Mouse (Mus musculus) hindbrain, embryonic 16.5 days (tissue): Measurements from ENCODE around the gene Tubgcp2. TPM values are rescaled to one million over a fixed set of nuclear protein-coding genes. Genes with fewer than 3 reads are reported as not detected.

Experiments used
- ATAC-seq: fragments of 200-750 bp; cut with Nextera tagmentation; 2 replicates; pipeline ENCODE4 v1.8.0; 2017; ENCODE audit warnings: moderate TSS enrichment, moderate library complexity
- H3K27ac ChIP-seq: fragments of 300-500 bp; sonication (generic); 2 replicates; pipeline ENCODE4 v1.5.1; 2014; ENCODE audit warnings: low read depth, mild to moderate bottlenecking, control low read depth, low read length, moderate library complexity
- H3K27me3 ChIP-seq: fragments of 300-500 bp; sonication (generic); replicated peaks from 2 replicates; pipeline ENCODE4 v1.6.1; 2014; ENCODE audit warnings: low read length; ENCODE audit not compliant: control insufficient read depth, insufficient read depth
- H3K36me3 ChIP-seq: fragments of 300-500 bp; sonication (generic); 2 replicates; pipeline ENCODE4 v1.6.1; 2014; ENCODE audit warnings: mild to moderate bottlenecking, low read length, moderate library complexity, mixed read lengths; ENCODE audit not compliant: control insufficient read depth, insufficient read depth
- H3K4me1 ChIP-seq: fragments of 300-500 bp; sonication (generic); 2 replicates; pipeline ENCODE4 v1.6.1; 2014; ENCODE audit warnings: low read depth, low read length; ENCODE audit not compliant: control insufficient read depth, insufficient read depth
- H3K4me2 ChIP-seq: fragments of 300-500 bp; sonication (generic); 2 replicates; pipeline ENCODE4 v1.6.1; 2014; ENCODE audit warnings: mild to moderate bottlenecking, low read length, control low read depth, moderate library complexity
- H3K4me3 ChIP-seq: fragments of 300-500 bp; sonication (generic); 2 replicates; pipeline ENCODE4 v1.5.1; 2014; ENCODE audit warnings: mild to moderate bottlenecking, low read length, control low read depth, moderate library complexity
- H3K9ac ChIP-seq: fragments of 300-500 bp; sonication (generic); 2 replicates; pipeline ENCODE4 v1.6.1; 2014; ENCODE audit warnings: low read depth, mild to moderate bottlenecking, control low read depth, low read length, moderate library complexity
- H3K9me3 ChIP-seq: fragments of 300-500 bp; sonication (generic); 2 replicates; pipeline ENCODE4 v1.6.1; 2014; ENCODE audit warnings: mild to moderate bottlenecking, low read length, moderate library complexity; ENCODE audit not compliant: control insufficient read depth
- WGBS: fragments of 180-500 bp; shearing (Covaris S2); extraction: QIAGEN DNeasy Blood & Tissue Kit; methylation state at CpG from one replicate; pipeline ENCODE4 v1.1.7; 2014; 5-methylcytosine and 5-hydroxymethylcytosine counted together
- polyA plus RNA-seq: library from polyadenylated mRNA; unstranded; fragments of >200 nt; fragmentation: Nextera tagmentation; extraction: Ambion mirVana; gene quantifications from 2 replicates; pipeline ENCODE4 v1.2.1, GENCODE M21; 2015

Gene Tubgcp2
- polyA plus RNA-seq, 1 experiment from 2014 or later, result 57.2 TPM

DNA sequence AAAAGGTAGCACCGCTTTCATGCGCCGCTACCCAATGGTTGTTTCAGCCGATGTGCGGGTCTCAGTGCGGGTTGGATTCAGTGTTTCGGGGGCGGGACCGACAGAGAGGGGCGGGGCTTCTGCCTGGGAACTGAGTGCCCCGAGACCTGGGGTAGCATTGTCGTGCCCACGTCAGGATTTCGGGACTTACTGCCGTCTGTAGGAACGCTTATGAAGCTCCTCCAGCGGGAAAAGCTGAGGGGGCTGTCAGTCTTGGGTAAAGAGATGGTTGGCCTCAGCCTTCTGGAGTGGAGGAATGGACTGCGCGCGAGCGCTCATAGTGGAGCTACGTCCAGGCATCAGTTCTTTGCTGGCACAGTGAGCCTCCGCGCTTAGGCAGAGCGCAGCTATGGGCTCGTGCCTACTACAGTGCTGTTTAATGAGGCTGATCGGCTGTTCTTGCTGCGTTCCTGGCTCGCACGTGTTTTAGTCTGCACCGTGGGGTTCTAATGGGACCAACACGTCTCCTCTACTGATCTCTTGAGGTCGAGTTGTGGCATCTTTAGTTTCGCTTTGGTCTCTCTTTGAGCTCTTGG lies 12.7 kb upstream of the Tubgcp2 start:
- Histone ChIP-seq H3K4me3 (peak overlapping the region; percentile 50), H3K4me1 (peaks cover 18% of the 10 kb centered on the region), H3K27ac (no peak overlapping the region), H3K9ac (peak overlapping the region; percentile 59), H3K4me2 (peak overlapping the region; percentile 80), H3K36me3 (no peaks in the 10 kb centered on the region), H3K27me3 (peaks cover 25% of the 10 kb centered on the region), H3K9me3 (no peaks in the 10 kb centered on the region)
- peak; percentile 84 for ATAC-seq
- under 1% methylated on average over 34 of the region's 34 CpGs for WGBS

DNA sequence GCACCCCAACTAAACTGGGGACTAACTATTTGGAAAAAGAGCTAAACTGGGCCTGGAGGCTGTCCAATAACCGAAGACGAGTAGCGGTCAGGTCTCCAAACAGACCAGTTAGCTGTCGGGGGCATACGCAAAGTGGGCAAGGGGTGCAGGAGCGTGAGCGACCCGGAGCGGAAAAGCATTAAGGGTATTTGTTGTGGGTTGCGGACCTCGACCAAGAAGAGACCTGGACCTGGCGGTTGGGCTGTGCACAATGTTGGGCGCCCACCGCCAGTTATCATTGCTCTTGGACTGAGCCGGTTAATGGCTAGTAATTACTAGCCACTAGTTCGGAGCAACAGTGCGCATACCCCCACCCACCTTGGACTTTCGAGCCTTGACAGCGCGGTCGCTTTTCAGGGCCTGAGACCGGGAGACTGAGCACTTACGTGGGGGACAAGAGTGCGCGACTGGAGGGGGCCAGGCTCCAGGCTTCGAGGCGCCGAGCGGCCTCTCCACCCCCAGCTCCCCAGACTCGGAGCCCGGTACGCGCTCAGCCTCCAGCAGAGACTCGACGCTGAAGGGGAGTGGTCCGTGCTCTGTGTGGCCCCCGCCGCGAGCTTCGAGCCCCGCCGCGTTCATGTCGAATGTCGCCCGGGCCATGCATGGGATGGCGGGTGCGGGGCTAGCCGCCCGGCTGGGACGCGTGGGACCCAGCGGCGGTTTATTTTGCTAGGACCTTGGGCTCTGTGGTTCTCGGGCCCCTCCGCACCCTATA lies 12.1 kb upstream of the Tubgcp2 start, which contains the start of gene Msx3:
Msx3 (minus strand) TSS at position 729 of the 754 bp plus-strand sequence.
- Histone ChIP-seq H3K27me3 (peaks cover 25% of the 10 kb centered on the region), H3K9me3 (no peaks in the 10 kb centered on the region), H3K4me3 (peak within 1 kb of the TSS; percentile 50), H3K4me2 (peak within 1 kb of the TSS; percentile 80), H3K4me1 (peaks cover 18% of the 10 kb centered on the region), H3K27ac (no peak within 1 kb of the TSS), H3K36me3 (no peaks in the 10 kb centered on the region), H3K9ac (peak within 1 kb of the TSS; percentile 59)
- WGBS, result under 1% methylated on average over 56 of the region's 56 CpGs
- peak; percentile 48 for ATAC-seq

DNA sequence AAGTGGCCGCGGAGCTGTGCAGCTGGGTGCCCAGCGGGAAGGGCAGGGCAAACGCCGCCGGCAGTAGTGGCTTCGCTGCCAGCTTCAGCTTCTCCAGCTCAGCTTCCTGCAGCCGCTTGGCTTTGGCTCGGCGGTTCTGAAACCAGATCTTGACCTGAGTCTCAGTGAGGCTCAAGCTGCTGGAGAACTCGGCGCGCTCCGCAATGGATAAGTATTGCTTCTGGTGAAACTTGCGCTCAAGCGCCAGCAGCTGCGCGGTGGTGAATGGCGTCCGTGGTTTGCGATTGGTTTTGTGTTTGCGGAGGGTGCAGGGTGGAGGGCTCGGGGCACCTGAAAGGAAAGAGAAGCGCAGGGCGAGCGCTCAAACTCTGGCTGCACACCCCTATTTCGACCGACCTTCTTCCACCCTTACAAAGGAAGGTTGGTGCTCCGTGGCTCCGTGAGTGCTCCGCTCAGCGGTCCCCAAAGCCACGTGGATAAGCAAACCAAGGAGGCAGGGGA lies 11.4 kb upstream of the Tubgcp2 start:
- peak overlapping the region; percentile 33; the same call in 1 of the 2 replicates for H3K9ac ChIP-seq
- 0 out of 2 replicates have a peak, but pooled peaks have one; percentile 24 for ATAC-seq
- under 1% methylated on average over 33 of the region's 33 CpGs for WGBS
- no peaks in the 10 kb centered on the region for H3K9me3 ChIP-seq
- H3K27ac ChIP-seq, result no peak overlapping the region
- peaks cover 25% of the 10 kb centered on the region for H3K27me3 ChIP-seq
- peaks cover 18% of the 10 kb centered on the region for H3K4me1 ChIP-seq
- H3K4me3 ChIP-seq, result peak overlapping the region; percentile 50
- H3K36me3 ChIP-seq, result no peaks in the 10 kb centered on the region
- peak overlapping the region; percentile 80 for H3K4me2 ChIP-seq

DNA sequence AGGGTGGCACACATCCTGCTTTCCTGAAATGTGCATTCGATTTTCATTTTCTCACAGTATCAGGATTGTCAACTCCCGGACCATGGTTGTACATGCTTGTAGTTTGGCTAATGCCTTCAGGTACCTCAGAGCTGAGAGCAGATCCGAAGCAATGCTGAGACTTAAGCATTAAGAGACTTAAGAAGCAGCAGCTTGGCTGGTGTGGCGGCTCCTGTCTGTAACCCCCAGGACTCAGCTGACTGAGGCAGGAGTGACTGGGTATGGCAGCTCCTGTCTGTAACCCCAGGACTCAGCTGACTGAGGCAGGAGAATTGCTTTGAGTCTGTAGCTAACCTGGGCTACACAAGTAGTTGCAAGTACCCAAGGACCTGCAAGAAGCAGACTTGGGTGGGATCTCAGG lies 9.1 kb upstream of the Tubgcp2 start:
- Histone ChIP-seq H3K27me3 (peaks cover 15% of the 10 kb centered on the region), H3K36me3 (peaks cover 4% of the 10 kb centered on the region), H3K4me3 (no peak overlapping the region), H3K27ac (no peak overlapping the region), H3K9ac (no peak overlapping the region), H3K4me1 (peaks cover 18% of the 10 kb centered on the region), H3K9me3 (no peaks in the 10 kb centered on the region), H3K4me2 (no peak overlapping the region)
- no peak for ATAC-seq
- WGBS, result 89% methylated on average over 4 of the region's 4 CpGs

DNA sequence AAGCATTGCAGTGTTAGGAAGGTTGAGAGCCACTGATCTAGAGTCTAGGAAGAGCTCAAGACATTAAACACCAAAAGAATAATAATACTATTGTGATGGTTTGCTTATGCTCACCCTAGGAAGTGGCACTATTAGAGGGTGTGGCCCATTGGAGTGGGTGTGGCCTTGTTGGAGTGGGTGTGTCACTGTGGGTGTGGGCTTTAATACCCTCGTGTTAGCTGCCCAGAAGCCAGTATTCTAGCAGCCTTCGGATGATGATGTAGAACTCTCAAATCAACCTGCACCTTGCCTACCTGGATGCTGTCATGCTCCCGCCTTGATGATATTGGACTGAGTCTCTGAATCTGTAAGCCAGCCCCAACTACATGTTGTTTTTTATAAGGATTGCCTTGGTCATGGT lies 6.3 kb upstream of the Tubgcp2 start:
- Histone ChIP-seq H3K9me3 (no peaks in the 10 kb centered on the region), H3K4me3 (no peak overlapping the region), H3K36me3 (peaks cover 10% of the 10 kb centered on the region), H3K27me3 (peaks cover 7% of the 10 kb centered on the region), H3K4me1 (peaks cover 3% of the 10 kb centered on the region; the same call in 1 of the 2 replicates), H3K9ac (no peak overlapping the region), H3K4me2 (no peak overlapping the region), H3K27ac (no peak overlapping the region)
- ATAC-seq, result no peak
- 61% methylated on average over 3 of the region's 3 CpGs for WGBS

DNA sequence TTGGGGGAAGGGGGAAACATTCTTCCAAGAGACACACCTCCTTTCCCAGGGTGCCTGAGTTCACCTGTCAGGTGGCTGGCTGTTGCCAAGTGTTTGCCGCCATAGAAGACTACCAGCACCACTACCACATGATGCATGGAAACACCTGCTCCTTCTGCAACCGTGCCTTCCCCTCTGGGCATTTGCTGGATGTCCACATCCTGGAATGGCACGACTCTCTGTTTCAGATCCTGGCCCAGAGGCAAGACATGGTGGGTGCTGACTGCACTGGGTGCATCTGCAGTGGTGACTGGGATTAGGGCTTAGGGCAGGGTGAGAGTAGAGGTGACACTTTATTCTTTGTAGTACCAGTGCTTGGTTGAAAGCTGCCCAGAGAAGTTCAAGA lies 694 bp upstream of the Tubgcp2 start:
- Histone ChIP-seq H3K4me1 (peaks cover 19% of the 10 kb centered on the region), H3K27ac (no peak overlapping the region), H3K27me3 (no peaks in the 10 kb centered on the region), H3K36me3 (peaks cover 19% of the 10 kb centered on the region), H3K4me3 (peak overlapping the region; percentile 84), H3K4me2 (peak overlapping the region; percentile 75), H3K9me3 (no peaks in the 10 kb centered on the region), H3K9ac (peak overlapping the region; percentile 81)
- ATAC-seq, result no peak; the same call in 1 of the 2 replicates
- WGBS, result 55% methylated on average over 3 of the region's 3 CpGs

DNA sequence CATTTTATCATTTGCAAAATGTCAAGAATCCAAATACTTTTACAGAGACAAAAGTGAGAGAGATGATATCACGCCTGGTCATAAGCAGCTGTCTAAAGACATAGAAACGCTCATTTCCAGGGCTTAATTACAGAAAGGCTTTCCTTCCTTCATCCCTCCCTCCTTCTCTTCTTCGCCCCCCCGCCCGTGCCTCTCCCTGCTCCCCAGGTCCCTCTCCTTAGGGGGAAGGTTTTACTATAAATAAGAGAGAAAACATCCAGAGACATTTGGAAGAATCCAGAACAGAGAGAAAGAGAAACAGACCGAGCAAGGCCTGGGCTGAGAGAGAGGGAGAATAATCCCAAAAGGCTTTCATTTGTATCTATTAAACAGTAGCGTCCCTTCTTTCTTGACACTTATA lies 1.0 kb downstream of the Tubgcp2 start:
- ATAC-seq, result no peak
- WGBS, result 20% methylated on average over 7 of the region's 7 CpGs
- peaks cover 19% of the 10 kb centered on the region for H3K4me1 ChIP-seq
- H3K4me3 ChIP-seq, result peak overlapping the region; percentile 84
- H3K9me3 ChIP-seq, result no peaks in the 10 kb centered on the region
- H3K36me3 ChIP-seq, result peaks cover 22% of the 10 kb centered on the region
- no peaks in the 10 kb centered on the region for H3K27me3 ChIP-seq
- peak overlapping the region; percentile 75 for H3K4me2 ChIP-seq
- H3K27ac ChIP-seq, result no peak overlapping the region
- peak overlapping the region; percentile 81 for H3K9ac ChIP-seq

DNA sequence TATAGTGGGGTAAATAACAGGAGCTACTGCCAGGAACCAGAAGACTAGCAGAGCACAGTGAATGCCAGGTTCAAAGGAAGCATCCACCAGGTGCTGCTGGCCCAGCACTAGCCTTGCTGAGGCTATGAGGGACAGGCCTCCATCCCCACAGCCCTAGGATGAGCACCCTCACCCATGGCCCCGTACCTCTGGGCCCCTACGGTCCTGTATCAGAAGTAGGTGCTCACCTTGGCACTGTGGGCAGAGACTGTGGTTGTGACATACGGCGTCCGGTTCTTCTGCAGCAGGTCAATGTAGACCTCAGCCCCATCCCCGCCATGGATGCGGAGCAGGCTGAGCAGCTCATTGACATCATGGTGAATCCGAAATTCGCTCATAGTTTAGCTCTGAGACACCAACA lies 3.1 kb downstream of the Tubgcp2 start:
- peaks cover 38% of the 10 kb centered on the region for H3K36me3 ChIP-seq
- ATAC-seq, result no peak

DNA sequence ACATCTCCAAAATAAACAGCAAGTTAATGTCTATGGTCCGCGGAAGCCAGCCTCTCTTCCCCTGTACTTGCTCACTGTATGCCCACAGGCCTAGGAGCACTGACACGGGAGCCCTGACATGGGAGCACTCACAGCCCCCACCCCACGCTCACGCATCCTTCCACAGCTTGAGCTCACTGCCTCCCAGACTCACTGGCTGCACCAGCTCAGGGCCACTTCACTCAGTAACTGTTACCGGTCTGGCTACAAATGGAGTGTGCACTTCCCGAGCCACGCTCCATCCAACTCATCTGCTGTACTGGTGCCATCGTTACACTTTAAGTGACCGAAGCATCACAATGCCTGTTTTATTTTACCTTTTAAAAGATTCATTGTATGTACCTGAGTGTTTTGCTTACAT lies 4.1 kb downstream of the Tubgcp2 start:
- no peak overlapping the region for H3K4me3 ChIP-seq
- no peak for ATAC-seq
- H3K9ac ChIP-seq, result no peak overlapping the region
- no peaks in the 10 kb centered on the region for H3K27me3 ChIP-seq
- 96% methylated on average over 10 of the region's 10 CpGs for WGBS
- no peak overlapping the region for H3K4me2 ChIP-seq
- H3K4me1 ChIP-seq, result peaks cover 17% of the 10 kb centered on the region
- H3K36me3 ChIP-seq, result peaks cover 39% of the 10 kb centered on the region
- no peak overlapping the region for H3K27ac ChIP-seq
- no peaks in the 10 kb centered on the region for H3K9me3 ChIP-seq

More for the DNA sequence above, 3.1 kb downstream of the Tubgcp2 start:
- Histone ChIP-seq H3K4me2 (no peak overlapping the region), H3K27me3 (no peaks in the 10 kb centered on the region), H3K4me1 (peaks cover 19% of the 10 kb centered on the region), H3K27ac (no peak overlapping the region), H3K4me3 (no peak overlapping the region), H3K9me3 (no peaks in the 10 kb centered on the region), H3K9ac (no peak overlapping the region)
- 94% methylated on average over 9 of the region's 9 CpGs for WGBS
